Comparison of ENCODE assay signal across 9 mouse cellular contexts in genomic region chr13:64036079-64037011, GRCm38 (mm10). TPM values are rescaled to one million over a fixed set of nuclear protein-coding genes. Genes with fewer than 3 reads are reported as not detected.
DNase-seq lines count a peak whose midpoint lies in the region; ATAC-seq lines count a peak whose summit lies in the region.
"Had no signal": no experiment of that assay in that cellular context is flagged by ENCODE, and none has a peak within 500 bp of the region (broad histone marks: within the 10 kb centered on the region; RNA-seq: fewer than 3 reads in every experiment).

No protein-coding gene starts in this region.

- H3K4me2 ChIP-seq in embryonic facial prominence, embryonic 13.5 days: no peak overlapping the region

- H3K9ac ChIP-seq in embryonic facial prominence, embryonic 13.5 days: no peak overlapping the region

- peaks cover 19% of the 10 kb centered on the region; the same call in 1 of the 2 replicates for H3K4me1 ChIP-seq in embryonic facial prominence, embryonic 13.5 days

- WGBS in embryonic facial prominence, embryonic 13.5 days: 15% methylated on average over 13 of the region's 13 CpGs

- H3K27ac ChIP-seq in embryonic facial prominence, embryonic 13.5 days: peak overlapping the region; percentile 18; the same call in 1 of the 2 replicates

- H3K36me3 ChIP-seq in embryonic facial prominence, embryonic 13.5 days: no peaks in the 10 kb centered on the region

- no peaks in the 10 kb centered on the region for H3K9me3 ChIP-seq in embryonic facial prominence, embryonic 13.5 days

- peak; percentile 74 for ATAC-seq in embryonic facial prominence, embryonic 13.5 days (ENCODE audit: insufficient number of reproducible peaks, insufficient read depth, low FRiP score, low TSS enrichment, low read depth)
- ATAC-seq in hematopoietic stem cell, adult 5-6 weeks (replicated peaks in 1 of 2; ENCODE audit: insufficient read depth in 1 of 2, low FRiP score in 2 of 2, low TSS enrichment in 1 of 2, low read depth in 1 of 2, poor library complexity in 2 of 2, severe bottlenecking in 2 of 2): peak; percentile 66 to 75
- peak; percentile 83 for ATAC-seq in megakaryocyte, adult 5-6 weeks (ENCODE audit: poor library complexity, severe bottlenecking)

- peak; percentile 89 for DNase-seq in ES-CJ7 (ENCODE audit: low read depth, low spot score)
- peak; percentile 66 to 69 for DNase-seq in adrenal gland, postnatal 36 days
- peak; percentile 75 to 82 for DNase-seq in layer of hippocampus, postnatal 10 days (ENCODE audit: low spot score in 2 of 2)
- DNase-seq in right cerebral cortex, adult 2 months (ENCODE audit: low spot score in 2 of 2): peak; percentile 65 to 71
- DNase-seq in urinary bladder, postnatal 36 days (ENCODE audit: low spot score in 2 of 2): peak; percentile 51 to 63

- H3K4me3 ChIP-seq in embryonic facial prominence, embryonic 13.5 days: no peak overlapping the region

- H3K27me3 ChIP-seq in embryonic facial prominence, embryonic 13.5 days: no peaks in the 10 kb centered on the region

RNA-seq across cellular contexts. Expression of gene Hsd17b3, which starts 52.7 kb away (rescaled TPM):
- 1 to 10 TPM; 1.2 to 1.4 TPM for total RNA-seq in adrenal gland, postnatal 36 days (2021)
- not detected in 2 replicates for polyA plus RNA-seq in embryonic facial prominence, embryonic 13.5 days (2015; fragmentation: Nextera tagmentation; extraction: Ambion mirVana)
- total RNA-seq in hematopoietic stem cell, adult 5-6 weeks (2017): not detected in 2 replicates
- not detected for total RNA-seq in layer of hippocampus, postnatal 10 days (2021)
- total RNA-seq in megakaryocyte, adult 5-6 weeks (2015): not detected in 2 replicates
- total RNA-seq in megakaryocyte, adult 5-6 weeks (2017): not detected in 2 replicates
- polyA plus RNA-seq: liver, embryonic 16.5 days had no signal
